Mouse (Mus musculus): ENCODE data around the gene Gsdma3.
A peak's percentile ranks its signal among the peaks of the same experiment; 100 is the strongest.
"Not testable (repeated sequence)": the region's sequence is repeated elsewhere in the genome, so short reads cannot be mapped to it uniquely, and the experiment has no call there.

The Gsdma3 gene

GRCm38 (mm10) chr11:98671857-98672256 is 45.7 kb downstream of the Gsdma3 start:
- DNase-seq = no peak

GRCm38 (mm10) chr11:98672482-98672881 is 46.3 kb downstream of the Gsdma3 start:
- DNase-seq = no peak

DNA sequence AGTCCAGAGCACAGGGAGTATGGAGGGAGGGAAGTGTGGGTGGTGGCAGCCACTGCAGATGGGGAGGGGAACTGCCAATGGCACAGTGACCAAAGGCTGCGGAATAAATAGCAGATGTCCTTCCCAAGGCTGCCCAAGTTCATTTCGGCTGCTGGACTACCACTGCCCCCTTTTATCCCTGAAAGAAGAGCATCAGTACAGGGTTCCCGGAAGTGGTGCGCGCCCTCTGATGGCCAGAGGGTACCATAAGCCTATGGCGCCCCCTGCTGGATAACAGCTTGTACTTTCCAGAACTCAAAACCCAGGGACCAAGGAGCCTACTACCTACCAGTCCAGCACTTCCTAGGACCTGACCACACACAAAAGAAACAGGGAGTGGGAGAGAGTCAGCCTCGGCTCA is 47.0 kb downstream of the Gsdma3 start:
- DNase-seq = peak; percentile 50

- no peak for DNase-seq
These were observed 49.7 kb downstream of the Gsdma3 start for GRCm38 (mm10) chr11:98675829-98676363.

DNA sequence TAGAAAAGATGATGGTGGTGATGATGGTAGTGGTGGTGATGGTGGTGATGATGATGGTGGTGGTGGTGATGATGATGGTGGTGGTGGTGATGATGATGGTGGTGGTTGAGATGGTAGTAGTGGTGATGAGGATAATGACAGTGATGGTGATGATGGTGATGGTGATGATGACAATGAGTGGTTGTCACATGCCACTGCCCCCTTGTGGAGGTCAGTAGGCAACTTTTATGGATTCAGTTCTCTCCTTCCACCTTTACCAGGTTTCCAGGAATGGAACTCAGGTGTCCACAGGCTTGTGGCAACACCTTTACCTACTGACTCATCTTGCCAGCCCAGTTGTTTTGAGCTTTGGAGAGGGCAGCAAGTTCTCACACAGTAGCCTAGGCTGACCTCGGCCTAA is 53.9 kb downstream of the Gsdma3 start:
- DNase-seq = no peak

GRCm38 (mm10) chr11:98680595-98680994 is 54.4 kb downstream of the Gsdma3 start:
- not testable (repeated sequence) for DNase-seq

GRCm38 (mm10) chr11:98681186-98681585 is 55.0 kb downstream of the Gsdma3 start:
- no peak for DNase-seq

- peak; percentile 99 for DNase-seq
These were observed 55.9 kb downstream of the Gsdma3 start, which contains the start of gene Psmd3 for GRCm38 (mm10) chr11:98681786-98682745. Gene Psmd3, plus strand, starts transcription at chr11:98682554.

DNA sequence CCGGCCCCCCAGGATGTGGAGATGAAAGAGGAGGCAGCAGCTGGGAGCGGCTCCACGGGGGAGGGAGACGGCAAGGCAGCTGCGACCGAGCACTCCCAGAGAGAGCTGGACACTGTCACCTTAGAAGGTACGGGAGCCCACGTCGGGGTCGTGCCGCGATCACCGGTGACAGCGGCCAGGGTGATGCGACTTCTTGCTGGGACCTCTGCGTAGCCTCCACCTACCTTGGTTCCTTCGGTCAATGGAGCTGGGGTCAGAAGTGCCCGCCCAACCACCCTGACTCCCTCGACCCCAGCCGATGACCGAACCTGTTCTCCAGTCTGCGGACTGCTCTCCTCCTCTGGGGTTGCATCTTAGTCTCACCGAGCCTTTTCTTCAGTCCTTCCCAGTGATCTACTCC is 56.7 kb downstream of the Gsdma3 start:
- DNase-seq = no peak

- DNase-seq = no peak
These were observed 59.5 kb downstream of the Gsdma3 start for GRCm38 (mm10) chr11:98685642-98686041.

DNA sequence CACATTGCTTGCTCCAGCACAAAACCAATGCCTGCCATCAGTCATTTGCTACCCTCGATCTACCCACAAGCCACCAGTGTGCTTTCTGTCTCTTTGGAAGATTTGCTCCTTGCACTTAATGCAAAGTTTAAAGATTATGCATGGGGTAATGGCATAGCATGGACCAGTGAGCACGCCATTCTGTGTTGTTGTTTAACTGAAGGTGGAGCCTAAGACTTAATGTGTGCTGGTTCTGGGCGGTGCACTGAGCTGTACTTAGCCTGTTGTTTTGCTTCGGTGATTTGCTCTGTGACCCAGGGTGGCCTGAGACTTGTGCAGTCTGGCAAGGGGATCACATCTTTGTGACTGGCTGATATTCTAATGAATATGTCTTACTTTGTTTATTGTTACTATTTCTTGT is 60.8 kb downstream of the Gsdma3 start:
- DNase-seq = no peak

All from cerebellum, adult 8-10 months (tissue).